Mouse (Mus musculus) liver, embryonic 14.5 days (tissue): ENCODE measurements around the gene Acbd4. TPM values are rescaled to one million over a fixed set of nuclear protein-coding genes. Genes with fewer than 3 reads are reported as not detected.

Source experiments
- ATAC-seq: fragments of 200-750 bp; cut with Nextera tagmentation; 2 replicates; pipeline ENCODE4 v1.8.0; 2017; ENCODE audit warnings: moderate number of reproducible peaks, mild to moderate bottlenecking, moderate library complexity; ENCODE audit not compliant: insufficient read depth
- DNase-seq, 3 experiments: peaks; one replicate each; pipeline ENCODE4 v3.0.0-alpha.2; 2012 to 2013; ENCODE audit warnings: low read depth in 3 of 3, low spot score in 3 of 3
- H3K27ac ChIP-seq: fragments of 300-500 bp; sonication (generic); 2 replicates; pipeline ENCODE4 v1.5.1; 2014; ENCODE audit warnings: moderate library complexity, mild to moderate bottlenecking, control low read depth, inconsistent platforms
- H3K27me3 ChIP-seq: fragments of 300-500 bp; sonication (generic); 2 replicates; pipeline ENCODE4 v1.6.1; 2014; ENCODE audit warnings: mild to moderate bottlenecking, low read length, moderate library complexity; ENCODE audit not compliant: control insufficient read depth, insufficient read depth
- H3K36me3 ChIP-seq: fragments of 300-500 bp; sonication (generic); replicated peaks from 2 replicates; pipeline ENCODE4 v1.6.1; 2014; ENCODE audit warnings: low read depth; ENCODE audit not compliant: control insufficient read depth, insufficient read depth
- H3K4me1 ChIP-seq, 2 experiments: fragments of 200-500 bp in 1 of 2; fragments of 300-500 bp in 1 of 2; sonication (generic) in 1 of 2; replicated peaks; 2 replicates each; pipeline ENCODE4 v1.6.1; 2012 to 2014; ENCODE audit warnings: antibody characterized with exemption in 1 of 2, inconsistent platforms in 1 of 2, low read length in 1 of 2; ENCODE audit not compliant: control insufficient read depth in 2 of 2, insufficient read depth in 2 of 2
- H3K4me2 ChIP-seq: fragments of 300-500 bp; sonication (generic); 2 replicates; pipeline ENCODE4 v1.6.1; 2014; ENCODE audit warnings: low read depth, mild to moderate bottlenecking, control low read depth, moderate library complexity
- H3K4me3 ChIP-seq, 2 experiments: fragments of 200-500 bp in 1 of 2; fragments of 300-500 bp in 1 of 2; sonication (generic) in 1 of 2; 2 replicates each; pipeline ENCODE4 v1.5.1; 2012 to 2014; ENCODE audit warnings: low read depth in 2 of 2, low read length in 2 of 2, mild to moderate bottlenecking in 2 of 2, control low read depth in 1 of 2, inconsistent platforms in 1 of 2, moderate library complexity in 1 of 2; ENCODE audit not compliant: insufficient read depth in 1 of 2
- H3K9ac ChIP-seq: fragments of 300-500 bp; sonication (generic); replicated peaks from 2 replicates; pipeline ENCODE4 v1.6.1; 2014; ENCODE audit warnings: mild to moderate bottlenecking, control low read depth, moderate library complexity
- H3K9me3 ChIP-seq: fragments of 300-500 bp; sonication (generic); 2 replicates; pipeline ENCODE4 v1.6.1; 2016; ENCODE audit warnings: low read length, mixed read lengths; ENCODE audit not compliant: control insufficient read depth
- CTCF ChIP-seq: IDR thresholded peaks from 2 replicates; pipeline ENCODE4 v1.5.1; 2016; ENCODE audit warnings: antibody characterized with exemption, low read depth, control low read depth
- EP300 ChIP-seq: IDR thresholded peaks from 2 replicates; pipeline ENCODE4 v1.6.1; 2016; ENCODE audit warnings: antibody characterized with exemption, low read depth
- WGBS: fragments of 180-500 bp; shearing (Covaris S2); extraction: QIAGEN DNeasy Blood & Tissue Kit; methylation state at CpG from one replicate; pipeline ENCODE4 v1.1.7; 2014; ENCODE audit not compliant: insufficient replicate concordance; 5-methylcytosine and 5-hydroxymethylcytosine counted together
- polyA plus RNA-seq, 2 experiments: library from polyadenylated mRNA; depleted of rRNA in 1 of 2; stranded (reverse) in 1 of 2; unstranded in 1 of 2; fragments of >200 nt; fragmentation: Nextera tagmentation in 1 of 2; extraction: Ambion mirVana in 1 of 2; gene quantifications; 2 replicates each; pipeline versions ENCODE4 v1.2.1 to v1.2.3; 2012 to 2014

Gene Acbd4
- polyA plus RNA-seq, 2 experiments, result 27.3 to 49.7 TPM

DNA sequence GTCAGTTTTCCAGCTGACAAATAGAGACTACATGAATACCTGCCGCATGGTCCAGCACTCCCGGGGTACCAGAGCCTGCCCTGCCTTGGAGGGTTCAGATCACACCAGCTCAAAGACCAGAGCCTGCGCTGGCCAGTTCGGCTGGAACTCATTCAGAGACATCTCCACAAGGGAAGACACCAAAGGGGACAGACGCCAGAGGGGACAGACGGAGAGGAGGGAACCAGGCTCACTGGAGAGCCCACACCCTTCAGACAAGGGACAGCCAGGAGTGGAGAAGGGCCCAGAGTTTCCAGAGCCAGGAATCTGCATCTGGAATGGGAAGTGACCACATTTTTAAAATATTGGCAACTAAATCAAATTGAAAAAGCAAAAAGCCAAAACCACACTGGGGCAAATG is 19.9 kb upstream of the Acbd4 start:
- 66% methylated on average over 6 of the region's 6 CpGs for WGBS

DNA sequence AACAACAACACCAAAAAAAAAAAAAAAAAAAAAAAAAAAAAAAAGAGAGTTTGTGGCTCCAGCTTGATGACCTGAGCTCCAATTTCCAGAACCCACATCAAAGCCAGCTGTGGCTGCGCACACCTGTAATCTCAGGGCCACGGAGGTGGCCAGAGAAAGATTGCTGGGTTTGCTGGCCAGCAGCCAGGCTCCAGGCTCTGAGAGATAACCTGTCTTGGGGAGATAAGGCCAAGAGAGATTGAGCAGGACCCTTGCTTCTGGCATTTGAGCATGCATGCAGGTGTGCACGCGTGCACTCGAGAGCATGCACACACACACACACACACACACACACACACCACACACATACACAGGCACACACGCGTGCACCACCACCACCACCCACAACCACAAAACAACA is 8.2 kb upstream of the Acbd4 start:
- ATAC-seq, result no peak
- no peak overlapping the region for H3K4me3 ChIP-seq
- H3K36me3 ChIP-seq, result no peaks in the 10 kb centered on the region
- no peak overlapping the region for H3K4me2 ChIP-seq
- DNase-seq, result no peak
- H3K9me3 ChIP-seq, result no peaks in the 10 kb centered on the region
- TF ChIP-seq EP300, result no peak
- no peak for TF ChIP-seq CTCF
- H3K27ac ChIP-seq, result no peak overlapping the region
- H3K4me1 ChIP-seq, result no peaks in the 10 kb centered on the region
- no peak overlapping the region for H3K9ac ChIP-seq
- 68% methylated on average over 7 of the region's 7 CpGs for WGBS
- H3K27me3 ChIP-seq, result no peaks in the 10 kb centered on the region; the same call in 1 of the 2 replicates

More for the DNA sequence above, 19.9 kb upstream of the Acbd4 start:
- H3K4me3 ChIP-seq, result no peak overlapping the region
- ATAC-seq (no peak), DNase-seq (no peak)
- no peak overlapping the region for H3K4me2 ChIP-seq
- no peaks in the 10 kb centered on the region for H3K4me1 ChIP-seq
- H3K36me3 ChIP-seq, result no peaks in the 10 kb centered on the region
- H3K27ac ChIP-seq, result no peak overlapping the region
- TF ChIP-seq EP300, result no peak
- TF ChIP-seq CTCF, result no peak
- no peak overlapping the region for H3K9ac ChIP-seq
- no peaks in the 10 kb centered on the region for H3K9me3 ChIP-seq
- peaks cover 10% of the 10 kb centered on the region for H3K27me3 ChIP-seq

DNA sequence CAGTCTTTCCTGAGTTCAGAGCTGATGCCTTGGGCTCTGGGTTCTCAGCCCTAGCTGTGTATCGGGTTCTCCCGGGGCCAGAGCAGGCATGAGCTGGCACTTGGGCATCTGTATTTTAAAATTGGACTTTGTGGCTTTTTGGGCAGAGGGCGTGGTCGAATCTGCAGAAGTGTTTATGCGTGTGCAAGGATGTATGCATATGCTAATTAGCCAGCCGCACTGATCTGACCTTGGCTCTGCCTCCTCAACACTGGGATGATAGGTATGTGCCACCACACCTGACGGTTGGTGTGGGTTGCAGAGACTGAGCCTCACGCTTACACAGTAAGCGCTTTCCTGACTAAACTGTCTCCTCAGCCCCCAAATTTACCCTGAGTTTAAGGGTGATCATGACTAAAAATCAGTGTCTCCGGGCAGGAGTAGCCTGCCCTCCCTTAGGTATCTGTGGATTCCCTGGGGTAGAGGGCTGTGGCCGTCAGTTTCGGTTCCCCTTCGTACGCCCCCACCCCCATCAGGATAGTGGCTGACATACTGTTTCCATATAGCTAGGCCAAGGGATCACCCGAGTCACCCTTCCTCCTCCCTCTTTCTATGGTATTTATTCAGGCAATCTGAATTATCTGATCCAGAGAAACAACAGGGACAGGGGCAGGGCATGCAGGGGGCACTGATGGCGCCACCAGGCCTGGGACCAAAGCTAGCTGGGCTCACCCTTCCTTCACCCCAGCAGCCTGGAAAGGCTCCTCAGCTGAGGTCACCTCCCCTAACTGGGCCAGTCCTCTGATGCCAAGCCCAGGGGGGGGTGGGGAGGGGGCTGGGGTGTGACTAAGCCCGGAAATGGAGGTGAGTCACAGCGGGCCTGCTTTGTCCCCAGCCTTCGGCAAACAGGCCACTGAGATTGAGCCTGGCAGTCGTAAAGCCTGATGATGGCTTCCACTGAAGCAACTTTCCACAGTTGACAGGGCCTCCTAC is 7.3 kb upstream of the Acbd4 start:
- Histone ChIP-seq H3K4me1 (no peaks in the 10 kb centered on the region), H3K4me2 (no peak overlapping the region), H3K9me3 (no peaks in the 10 kb centered on the region), H3K27me3 (no peaks in the 10 kb centered on the region; the same call in 1 of the 2 replicates), H3K36me3 (no peaks in the 10 kb centered on the region), H3K9ac (no peak overlapping the region), H3K4me3 (no peak overlapping the region), H3K27ac (no peak overlapping the region)
- no peak for TF ChIP-seq CTCF
- TF ChIP-seq EP300, result no peak
- DNase-seq, result no peak
- ATAC-seq, result no peak
- 56% methylated on average over 20 of the region's 20 CpGs for WGBS

DNA sequence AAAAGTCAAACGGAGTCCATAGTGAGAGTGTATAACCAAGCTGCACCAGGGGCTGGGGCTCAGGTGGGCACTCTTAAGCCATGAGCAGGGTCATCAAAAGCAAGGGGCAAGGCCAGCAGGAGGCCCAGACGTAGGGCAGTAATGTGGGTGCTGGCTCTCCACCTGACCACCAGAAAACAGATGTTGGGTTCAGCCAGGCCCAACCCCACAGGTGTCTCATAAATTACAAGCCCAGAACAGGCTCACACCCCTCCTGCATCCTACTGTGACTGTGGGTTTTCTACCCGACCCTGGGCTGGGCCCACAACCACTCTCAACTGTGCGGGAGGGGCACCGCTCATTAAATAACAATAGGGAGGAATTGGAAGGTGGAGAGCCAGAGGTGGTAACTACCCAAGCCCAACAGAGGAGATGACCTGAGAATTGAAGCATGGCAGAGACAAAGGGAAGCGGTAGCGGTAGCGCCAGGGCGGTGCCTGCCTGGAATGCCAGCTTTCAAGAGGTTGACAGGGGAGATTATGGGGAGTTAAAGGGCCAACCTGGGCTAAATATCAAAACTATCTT is 6.3 kb upstream of the Acbd4 start:
- Histone ChIP-seq H3K4me1 (no peaks in the 10 kb centered on the region), H3K9ac (no peak overlapping the region), H3K27ac (no peak overlapping the region), H3K4me3 (no peak overlapping the region), H3K36me3 (no peaks in the 10 kb centered on the region), H3K9me3 (no peaks in the 10 kb centered on the region), H3K4me2 (no peak overlapping the region), H3K27me3 (peaks cover 6% of the 10 kb centered on the region)
- DNase-seq (no peak), ATAC-seq (no peak)
- 65% methylated on average over 9 of the region's 9 CpGs for WGBS
- TF ChIP-seq CTCF, result no peak
- no peak for TF ChIP-seq EP300

DNA sequence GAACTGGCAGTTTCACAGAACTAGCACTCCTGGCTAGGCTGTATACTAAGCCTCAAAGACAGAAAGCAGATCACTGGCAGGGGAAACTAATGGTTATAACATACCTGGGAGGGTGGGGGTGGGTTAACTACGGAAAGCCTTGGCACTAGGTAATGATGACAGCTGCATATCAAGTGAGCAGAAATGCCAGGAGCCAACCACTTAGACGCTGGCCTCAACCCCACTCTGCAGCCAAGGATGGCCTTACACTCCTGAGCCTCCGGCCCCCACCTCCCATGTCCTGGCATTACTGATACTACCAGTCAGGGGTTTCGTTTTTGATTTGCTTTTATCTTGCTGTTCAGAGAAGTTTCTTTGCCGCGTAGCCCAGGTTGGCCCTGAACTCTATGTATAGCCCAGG is 5.7 kb upstream of the Acbd4 start:
- Histone ChIP-seq H3K4me2 (no peak overlapping the region), H3K27me3 (peaks cover 12% of the 10 kb centered on the region), H3K27ac (no peak overlapping the region), H3K4me1 (no peaks in the 10 kb centered on the region), H3K4me3 (no peak overlapping the region), H3K9ac (no peak overlapping the region), H3K36me3 (no peaks in the 10 kb centered on the region), H3K9me3 (no peaks in the 10 kb centered on the region)
- DNase-seq, result no peak
- TF ChIP-seq CTCF, result no peak
- no peak for TF ChIP-seq EP300
- ATAC-seq, result no peak
- WGBS, result 71% methylated on average over 6 of the region's 6 CpGs
